Mouse (Mus musculus) liver, embryonic 14.5 days (tissue): ENCODE data around the gene Plcd1.

Source experiments
- CTCF ChIP-seq: IDR thresholded peaks from 2 replicates; pipeline ENCODE4 v1.5.1; 2016; ENCODE audit warnings: antibody characterized with exemption, low read depth, control low read depth
- EP300 ChIP-seq: IDR thresholded peaks from 2 replicates; pipeline ENCODE4 v1.6.1; 2016; ENCODE audit warnings: antibody characterized with exemption, low read depth

GRCm38 (mm10) chr9:119082039-119082438, 11.3 kb downstream of the Plcd1 start:
- no peak for TF ChIP-seq EP300
- no peak for TF ChIP-seq CTCF
